Mouse (Mus musculus) gastrocnemius, postnatal 14 days (tissue): ENCODE results near the gene Mnd1. TPM values are rescaled to one million over a fixed set of nuclear protein-coding genes. Genes with fewer than 3 reads are reported as not detected.

Experiments
- DNase-seq: peaks from one replicate; pipeline ENCODE4 v3.0.0; 2021; ENCODE audit warnings: mixed read lengths
- intact Hi-C: fragments of 180-260 bp; cut with DNase I; formaldehyde crosslinking; loops from one replicate; pipeline ENCODE4 v1.15.1; 2025; ENCODE audit warnings: low total_unique reads
- total RNA-seq, 2 experiments: library from RNA; stranded (reverse); gene quantifications; 2 replicates each; pipeline ENCODE4 v1.2.3; 2021

Gene Mnd1
- total RNA-seq, 2 experiments from 2014 or later: 3.8 to 5.7 TPM

DNA sequence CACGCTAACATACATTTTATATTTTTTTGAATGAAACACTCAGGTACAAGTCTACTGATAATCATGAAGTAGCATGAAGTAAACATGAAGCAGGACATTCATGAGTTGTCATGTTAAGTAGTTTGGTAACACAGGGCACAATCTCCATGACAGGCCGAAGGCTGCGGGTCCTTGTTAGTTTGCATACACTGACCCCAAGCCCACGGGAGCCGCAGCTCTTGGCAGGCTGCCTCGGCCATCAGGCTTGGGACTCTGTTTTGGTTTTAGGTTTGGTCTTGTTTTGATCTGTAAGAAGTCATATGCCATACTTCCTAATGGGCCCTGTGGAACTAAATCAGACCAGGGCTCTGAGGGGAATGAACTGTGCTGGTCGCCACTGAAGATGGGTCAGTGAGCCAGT, 36.9 kb downstream of the Mnd1 start:
- intact Hi-C loops: no loop called here
- no peak for DNase-seq

DNA sequence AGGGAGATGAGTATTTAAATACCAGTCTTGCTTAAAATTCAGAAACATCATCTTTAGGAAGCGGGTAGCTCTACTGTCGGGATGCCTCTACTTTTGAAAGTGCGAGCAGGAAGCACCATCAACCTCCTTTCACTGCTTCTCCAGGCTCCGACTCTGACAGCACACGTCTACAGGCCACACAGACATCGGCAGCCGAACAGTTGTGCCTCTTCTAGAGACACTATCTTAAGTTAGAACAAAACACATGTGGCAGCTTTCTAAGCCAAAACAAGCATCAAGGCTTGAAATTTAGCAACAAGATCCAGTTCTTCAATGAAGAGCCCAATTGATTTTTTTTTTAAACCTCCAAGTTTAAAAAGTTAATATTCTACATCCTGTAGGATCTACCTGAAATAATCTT, 37.4 kb downstream of the Mnd1 start:
- DNase-seq: no peak
- intact Hi-C loops: no loop called here

DNA sequence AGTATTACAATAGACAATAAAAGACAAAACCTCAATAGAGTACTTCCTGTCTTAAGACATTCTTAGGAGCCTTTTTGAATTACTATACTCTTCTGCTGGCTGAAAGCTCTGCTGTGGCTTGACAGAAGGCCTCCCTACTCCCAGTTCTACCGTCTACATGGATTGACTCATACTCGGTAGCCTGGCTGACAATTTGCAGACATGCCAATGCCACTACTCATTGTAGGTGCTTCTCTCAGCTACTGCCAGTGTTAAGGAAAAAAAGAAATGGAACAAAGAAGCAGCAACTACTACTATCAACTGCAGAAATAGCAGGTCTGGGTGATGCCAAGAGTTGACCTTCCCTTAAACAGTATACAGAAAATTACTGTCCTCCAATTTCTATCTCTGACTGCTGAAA, 47.0 kb downstream of the Mnd1 start:
- intact Hi-C loops: no loop called here
- DNase-seq: no peak

DNA sequence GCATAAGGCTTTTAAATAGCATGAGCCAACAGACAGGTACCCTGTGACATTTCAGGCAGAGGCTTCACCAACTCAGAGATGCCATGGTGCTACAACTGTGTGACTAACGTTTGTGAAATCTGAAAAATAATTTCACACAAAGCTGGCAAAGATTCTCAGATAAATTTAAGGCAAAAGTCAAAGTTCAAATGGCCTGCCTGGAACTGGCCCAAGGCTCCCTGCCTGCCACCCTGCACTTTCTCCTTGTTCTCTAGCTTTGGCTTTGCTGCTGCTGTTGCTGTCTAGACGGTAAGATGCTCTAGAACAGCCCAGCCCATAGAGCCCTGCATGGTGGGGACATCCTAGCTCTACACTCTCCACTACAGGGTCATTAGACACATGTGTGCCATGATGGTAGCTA, 49.5 kb downstream of the Mnd1 start:
- intact Hi-C loops: no loop called here
- no peak for DNase-seq

DNA sequence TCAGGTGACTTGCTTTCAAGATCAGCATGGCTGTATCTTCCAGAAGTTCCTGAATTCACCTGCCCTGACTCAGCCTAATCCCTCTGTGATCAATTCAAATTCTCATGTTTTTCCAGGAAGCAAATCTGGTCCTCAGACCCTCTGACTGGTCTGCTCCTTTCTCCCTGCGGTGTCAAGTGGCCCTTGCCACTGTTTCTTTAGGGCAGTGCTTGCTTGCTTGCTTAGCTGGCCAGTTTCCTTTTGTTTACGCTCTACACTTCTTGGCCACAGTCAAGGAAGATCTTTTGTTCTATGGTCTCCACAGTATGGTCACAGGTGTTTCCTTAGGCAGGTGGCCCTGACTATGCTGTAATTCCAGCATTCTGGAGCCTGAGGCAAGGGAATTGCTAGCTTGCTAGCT, 52.0 kb downstream of the Mnd1 start:
- no peak for DNase-seq
- intact Hi-C loops: no loop called here

DNA sequence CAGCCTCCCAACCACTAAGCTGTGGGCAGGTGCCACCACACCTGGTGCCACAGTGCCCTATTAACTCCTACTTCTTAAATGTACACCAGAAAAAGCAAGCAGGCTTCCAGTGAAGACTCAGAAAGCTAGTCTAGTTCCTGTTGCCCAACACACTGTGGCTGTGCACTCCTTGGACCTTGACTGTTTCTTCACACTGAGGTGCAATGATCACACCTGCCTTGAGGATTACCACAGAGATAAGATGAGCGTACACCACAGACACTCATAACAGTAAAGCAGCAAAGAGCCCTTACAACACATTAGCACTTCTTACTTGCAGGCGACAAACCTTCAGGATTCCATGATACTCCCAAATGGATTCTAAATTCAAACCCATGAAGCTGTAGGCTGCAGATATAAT, 62.7 kb downstream of the Mnd1 start:
- intact Hi-C loops: no loop called here
- DNase-seq: no peak

DNA sequence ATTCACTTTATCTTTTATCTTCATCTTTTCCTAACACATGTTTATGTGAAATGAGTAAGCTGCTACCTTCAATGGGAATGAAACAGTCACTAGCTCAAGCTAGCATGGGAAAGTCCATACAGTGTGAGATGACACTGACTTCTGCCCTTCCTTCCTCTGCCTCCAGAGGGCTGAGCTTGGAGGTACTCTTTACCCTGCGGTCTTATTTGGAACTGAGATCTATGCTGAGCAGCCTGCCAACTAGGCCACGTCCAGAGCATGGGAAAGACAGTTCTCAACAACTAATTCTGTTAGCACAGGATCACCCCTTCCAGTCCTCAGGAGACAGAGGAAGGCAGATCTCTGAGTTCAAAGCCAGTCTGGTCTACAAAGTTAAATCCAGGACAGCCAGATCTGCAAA, 64.6 kb downstream of the Mnd1 start:
- intact Hi-C loops: no loop called here
- no peak for DNase-seq

DNA sequence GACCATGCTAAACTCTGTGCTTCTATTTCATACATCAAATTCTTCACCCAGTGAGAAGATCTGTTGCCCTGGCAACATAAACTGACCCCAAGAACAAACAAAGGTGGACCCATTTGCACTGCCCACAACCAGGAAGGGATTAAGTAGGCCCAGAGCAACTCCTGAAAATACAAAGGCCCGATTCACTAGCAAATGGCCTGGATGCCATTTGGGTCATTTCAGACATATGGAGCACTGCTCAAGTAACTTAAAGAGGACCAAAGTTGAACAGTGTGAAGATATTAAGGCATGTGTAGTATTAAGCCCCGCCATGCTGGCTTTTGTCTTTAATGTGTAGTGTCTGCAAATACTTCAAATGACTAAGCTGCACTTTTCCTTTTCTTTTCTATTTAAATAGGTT, 68.7 kb downstream of the Mnd1 start:
- no peak for DNase-seq
- intact Hi-C loops: no loop called here

DNA sequence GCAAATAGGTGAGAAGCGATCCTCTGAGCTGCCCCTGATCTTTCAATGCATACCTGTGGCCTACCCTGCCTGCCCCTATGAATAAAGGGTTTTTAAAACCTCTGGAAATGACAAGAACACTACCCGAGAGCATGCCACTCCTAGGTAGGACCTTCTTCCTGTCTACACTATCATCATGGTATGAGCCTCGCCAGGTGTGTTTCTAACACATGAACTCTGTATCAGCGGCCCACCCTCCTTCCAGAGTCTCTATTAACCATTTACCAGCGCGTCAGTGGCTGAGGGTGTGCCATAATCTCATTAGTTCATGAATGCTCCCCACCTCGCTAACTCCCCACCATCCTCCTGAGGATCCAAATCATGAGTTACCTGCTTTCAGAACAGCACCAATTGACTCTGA, 69.2 kb downstream of the Mnd1 start:
- no peak for DNase-seq
- intact Hi-C loops: no loop called here

DNA sequence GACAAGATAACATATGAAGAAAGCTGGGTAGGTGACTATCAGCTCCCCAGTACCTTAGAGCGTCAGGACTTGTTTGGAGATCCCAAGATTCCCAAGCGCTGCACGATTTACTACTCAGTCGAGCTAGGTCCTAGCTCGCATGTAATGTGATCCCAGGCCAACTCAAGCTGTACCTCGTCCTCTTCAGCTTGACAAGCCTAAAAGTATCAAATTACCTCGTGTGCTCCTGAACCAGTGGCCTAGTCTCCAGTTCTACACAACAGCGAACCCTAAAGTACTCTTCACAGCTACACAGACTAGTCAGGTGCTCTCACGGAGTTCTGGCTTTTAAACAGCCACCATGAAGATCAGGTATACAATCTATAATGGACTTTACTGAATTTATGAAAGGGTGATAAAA, 70.2 kb downstream of the Mnd1 start:
- intact Hi-C loops: no loop called here
- DNase-seq: no peak

DNA sequence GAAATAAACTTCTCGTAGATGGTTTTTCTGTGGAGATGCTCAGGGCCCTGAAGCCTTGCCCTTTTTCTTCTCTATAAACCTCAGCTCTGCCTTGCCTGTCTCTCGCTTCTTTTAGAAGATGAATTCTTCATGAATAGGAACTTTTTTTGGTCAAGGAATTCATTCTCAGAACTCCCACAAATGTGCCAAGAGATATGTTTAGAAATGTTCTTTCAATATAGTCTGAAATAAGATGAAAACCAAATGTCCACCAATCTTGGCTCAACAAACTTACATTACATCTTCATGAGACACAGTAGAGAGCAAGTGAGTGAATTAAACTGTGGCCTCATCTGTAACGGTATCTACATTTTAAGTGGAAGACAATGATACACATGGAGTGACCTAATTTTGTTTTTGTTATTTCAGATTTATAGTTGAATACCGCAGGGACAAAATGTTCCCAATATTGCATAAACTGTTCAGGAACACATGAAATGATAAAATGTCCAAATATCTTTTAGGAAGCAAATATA, 74.3 kb downstream of the Mnd1 start:
- no peak for DNase-seq
- intact Hi-C loops: no loop called here

DNA sequence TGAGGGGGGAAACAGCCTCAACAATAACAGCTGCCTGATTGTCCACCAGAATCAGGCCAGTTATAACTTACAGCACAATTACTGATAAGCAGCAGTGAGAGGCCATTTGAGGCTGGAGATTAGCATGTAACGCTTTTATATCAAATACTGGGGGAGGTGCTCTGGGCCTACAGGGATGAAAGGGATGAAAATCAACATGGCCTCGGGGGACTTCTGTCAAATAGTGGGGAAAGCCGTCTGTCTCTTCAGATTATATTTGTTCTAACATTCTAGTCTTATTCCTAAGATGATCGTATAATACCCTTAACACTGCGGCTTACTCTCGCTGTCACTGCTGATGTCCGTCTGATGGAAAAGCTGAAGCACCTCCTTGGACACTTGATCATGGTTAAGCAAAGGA, 75.5 kb downstream of the Mnd1 start:
- intact Hi-C loops: no loop called here
- no peak for DNase-seq

DNA sequence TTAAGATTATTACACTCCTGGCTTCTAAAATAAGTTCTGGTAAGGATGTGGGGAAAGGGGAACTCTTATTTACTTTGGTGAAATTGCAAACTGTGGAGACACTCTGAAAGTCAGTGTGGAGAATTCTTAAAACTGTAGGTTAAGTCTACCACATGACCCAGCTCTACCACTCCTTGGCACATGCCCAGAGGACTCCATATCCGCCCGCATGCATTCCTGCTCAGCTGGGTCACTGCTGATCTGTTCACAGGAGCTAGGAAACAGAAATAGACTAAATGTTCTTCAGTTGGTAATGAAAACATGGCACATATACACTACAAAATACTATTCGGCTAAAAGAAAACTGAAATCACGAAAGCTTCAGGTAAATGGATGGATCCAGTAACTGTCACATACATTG, 78.1 kb downstream of the Mnd1 start:
- intact Hi-C loops: no loop called here
- no peak for DNase-seq

DNA sequence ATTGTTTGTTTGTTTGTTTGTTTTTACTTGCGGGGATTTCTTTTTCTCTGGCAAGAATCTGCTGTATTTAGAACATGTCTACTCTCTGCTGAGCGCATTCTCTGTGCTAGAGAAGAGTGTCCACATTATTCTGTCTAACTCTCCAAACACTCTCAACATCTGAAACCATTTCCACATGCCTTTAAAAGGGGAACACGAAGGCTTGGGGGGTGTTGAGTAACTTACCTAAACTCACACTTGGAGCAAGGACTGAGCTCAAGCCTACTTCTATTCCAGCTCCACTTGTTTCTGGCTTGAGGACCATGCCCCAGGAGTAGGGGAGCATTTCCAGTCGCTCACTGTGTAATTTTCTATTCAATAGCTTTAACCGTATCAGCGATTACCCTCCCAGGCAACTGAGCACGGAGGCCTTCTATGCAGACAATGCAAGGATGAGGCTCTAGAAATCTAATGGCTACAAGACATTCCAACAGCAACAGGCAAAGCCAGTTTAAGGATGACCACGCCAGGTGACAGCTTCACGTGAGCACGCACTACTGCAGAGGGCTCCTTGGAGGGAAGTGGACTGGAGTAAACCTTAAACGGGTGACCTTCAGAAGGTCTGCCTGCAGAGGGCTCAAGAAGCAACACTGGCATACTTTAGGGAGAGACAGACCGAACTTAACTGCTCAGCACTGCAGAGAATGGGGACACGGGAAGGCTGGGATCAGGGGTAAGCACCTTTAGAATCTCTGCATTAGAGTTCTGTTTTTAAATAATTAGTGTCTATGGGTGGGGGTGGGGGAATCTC, 78.8 kb downstream of the Mnd1 start:
- DNase-seq: no peak
- intact Hi-C loops: no loop called here

DNA sequence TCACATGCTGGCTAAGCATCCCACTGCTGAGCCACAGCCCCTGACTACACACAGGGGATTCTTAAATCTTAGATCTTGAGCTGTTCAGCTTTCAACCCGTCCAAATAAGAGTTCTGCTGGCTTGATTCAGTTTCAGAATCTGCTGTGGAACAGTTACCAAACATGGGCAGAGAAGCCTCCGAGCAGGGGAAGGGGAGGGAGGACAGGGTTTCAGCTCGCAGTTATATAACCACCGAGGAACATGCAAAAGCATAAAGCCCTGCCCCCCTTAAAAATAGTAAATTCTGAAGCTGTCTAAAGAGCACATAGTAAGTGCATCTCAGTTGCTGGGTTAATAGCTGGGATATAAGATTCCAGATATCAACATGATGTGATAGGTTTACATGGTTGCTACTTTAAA, 80.1 kb downstream of the Mnd1 start:
- no peak for DNase-seq
- intact Hi-C loops: no loop called here

DNA sequence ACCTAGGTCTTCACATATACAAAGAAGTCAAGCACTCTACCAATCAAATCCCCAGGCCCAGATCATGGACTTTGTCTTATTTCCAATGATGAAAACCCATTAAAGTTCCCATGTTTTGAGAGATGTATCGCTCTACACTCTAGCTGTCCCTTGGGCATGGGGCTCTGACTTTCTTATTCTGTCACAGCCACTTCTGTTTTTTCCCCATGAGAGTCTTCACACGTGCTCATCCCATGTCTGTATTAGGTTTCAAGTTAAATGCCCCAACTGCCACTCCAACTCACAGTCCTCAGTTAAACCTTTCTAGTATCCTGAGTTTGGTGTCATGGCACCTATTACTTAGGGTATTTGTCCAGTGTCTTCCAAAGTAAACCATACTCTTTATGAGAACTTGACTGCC, 80.8 kb downstream of the Mnd1 start:
- no peak for DNase-seq
- intact Hi-C loops: no loop called here

DNA sequence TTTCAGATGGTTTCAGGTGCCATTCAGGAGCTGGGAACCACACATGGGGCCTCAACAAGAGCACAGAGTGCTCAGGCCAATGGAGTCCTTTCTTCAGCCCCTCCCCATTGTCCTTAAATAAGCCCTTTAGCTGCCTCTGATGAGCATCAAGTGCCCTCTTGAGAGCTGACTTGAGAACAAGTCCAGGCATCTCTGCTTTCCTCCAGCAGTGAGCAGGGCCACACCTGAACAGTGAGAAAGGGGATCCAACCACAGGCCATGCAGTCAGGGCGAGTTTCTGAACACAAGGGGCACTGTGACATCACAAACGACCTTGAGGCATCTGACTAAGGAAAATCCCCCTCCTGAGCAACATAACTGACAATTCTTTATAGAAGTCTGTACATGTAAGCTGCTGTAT, 83.9 kb downstream of the Mnd1 start:
- intact Hi-C loops: no loop called here
- no peak for DNase-seq

DNA sequence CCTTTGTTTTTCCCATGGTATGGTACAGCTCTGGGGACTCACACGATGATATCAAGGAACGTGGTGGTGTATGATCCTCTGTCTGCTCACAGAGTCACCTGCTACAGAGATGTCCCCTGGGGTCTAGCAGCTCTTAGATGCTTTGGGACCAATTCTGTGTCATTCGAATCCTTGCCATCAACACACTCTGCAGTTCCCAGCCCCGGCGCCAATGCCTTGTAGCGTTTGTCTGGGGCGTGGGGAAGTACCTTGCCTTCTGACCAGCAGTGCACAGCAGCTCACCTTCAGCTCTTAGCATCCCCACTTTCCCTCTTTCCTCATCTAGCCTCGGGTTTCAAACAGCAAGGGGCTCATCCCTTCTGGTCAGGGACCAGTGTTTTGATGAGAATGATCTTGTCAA, 84.8 kb downstream of the Mnd1 start:
- intact Hi-C loops: no loop called here
- no peak for DNase-seq

DNA sequence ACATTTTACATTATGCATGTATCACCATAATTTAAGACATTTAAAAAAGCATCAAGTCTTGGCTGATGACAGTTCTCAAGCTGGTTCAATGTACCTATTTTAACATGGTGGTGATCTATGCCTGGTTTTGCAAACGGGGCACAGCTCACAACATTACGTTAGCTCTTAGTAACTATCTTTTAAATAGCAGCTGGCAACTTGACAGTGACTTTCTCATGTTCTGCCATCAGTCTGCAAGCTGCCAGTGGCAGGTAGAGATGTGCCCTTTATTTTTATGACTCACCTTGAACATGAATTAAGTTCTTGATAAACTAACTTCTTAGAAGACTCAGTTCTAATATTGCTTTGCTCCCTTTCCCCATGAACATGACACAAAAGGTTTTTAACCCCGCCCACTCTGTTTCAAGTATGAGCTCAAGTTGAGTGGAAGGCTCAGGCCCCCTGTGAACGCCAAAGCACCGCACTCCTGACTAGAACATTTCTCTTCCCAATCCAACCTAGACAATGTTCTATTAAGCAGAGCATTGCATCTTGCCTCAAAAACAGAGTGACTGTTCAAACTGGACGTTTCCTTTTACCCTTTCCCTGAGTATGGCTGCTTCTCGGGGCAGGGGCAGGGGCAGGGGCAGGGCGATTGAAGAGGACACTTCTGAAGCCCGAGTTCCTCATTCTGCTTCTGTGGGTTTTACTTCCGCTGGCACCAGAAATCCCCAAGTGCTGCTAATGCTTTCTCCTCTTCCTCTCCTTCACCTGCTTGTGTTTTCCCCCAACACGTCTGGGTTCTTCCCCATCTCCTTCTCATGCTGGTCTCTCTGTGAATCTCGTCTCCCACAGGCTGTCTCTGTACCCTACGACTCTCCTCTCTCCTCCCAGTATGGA, 86.5 kb downstream of the Mnd1 start:
- intact Hi-C loops: no loop called here
- no peak for DNase-seq

DNA sequence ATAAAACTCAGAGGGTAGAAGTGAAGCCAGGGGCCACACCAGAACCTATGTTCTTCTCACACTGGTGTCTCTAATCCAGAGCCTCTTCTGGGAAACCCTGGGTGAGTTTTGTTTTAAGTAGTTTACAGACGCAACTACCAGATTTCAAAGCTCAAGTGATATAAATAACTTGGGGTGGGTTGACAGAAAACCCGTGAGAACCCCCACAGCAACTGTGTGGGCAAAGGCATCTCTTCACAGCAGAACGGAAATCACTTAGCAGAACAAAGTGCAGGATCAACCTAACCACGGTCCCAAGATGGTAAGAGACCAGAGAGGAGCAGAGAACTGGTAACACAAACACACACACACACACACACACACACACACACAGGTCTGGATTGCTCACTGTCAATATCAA, 89.8 kb downstream of the Mnd1 start:
- no peak for DNase-seq
- intact Hi-C loops: no loop called here

DNA sequence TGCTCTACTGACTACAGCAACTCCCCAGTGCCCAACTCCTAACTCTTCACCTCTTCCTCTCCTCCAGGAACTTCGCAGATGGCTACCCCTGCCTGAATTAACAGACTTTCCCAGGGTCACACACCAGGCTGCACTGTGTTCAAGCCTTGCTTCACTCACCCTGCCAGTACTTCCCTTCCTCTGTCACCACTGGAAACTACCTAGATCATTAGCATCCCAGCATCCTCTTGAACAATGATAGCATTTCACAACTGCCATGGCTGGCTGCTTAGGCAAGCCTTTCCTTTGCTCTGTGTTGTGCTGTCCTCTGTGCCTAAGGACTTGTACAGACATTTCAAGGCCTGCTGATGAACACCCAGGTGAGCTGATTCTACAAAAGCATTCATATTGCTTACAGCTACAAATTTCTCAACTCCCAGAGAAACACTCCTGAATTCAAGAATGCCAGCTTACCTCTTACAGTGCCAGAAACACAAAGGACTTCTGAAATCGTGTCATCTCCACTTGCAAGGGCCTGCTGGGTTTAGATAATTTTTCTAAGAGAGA, 92.1 kb downstream of the Mnd1 start:
- intact Hi-C loops: no loop called here
- DNase-seq: no peak
